Mouse (Mus musculus): ENCODE measurements at regions not wholly inside any gene's neighbourhood (a gene's known extent, or its start where the extent isn't known, plus 50 kb on each side); places are given as distances from the start of the nearest gene placed in this dataset.

GRCm38 (mm10) chr16:50095858-50096551 lies 295.7 kb downstream of the Cd47 start:
- DNase-seq (ENCODE audit: low read depth): no peak

GRCm38 (mm10) chr16:50096563-50096962 lies 296.2 kb downstream of the Cd47 start:
- DNase-seq (ENCODE audit: low read depth): no peak

DNA sequence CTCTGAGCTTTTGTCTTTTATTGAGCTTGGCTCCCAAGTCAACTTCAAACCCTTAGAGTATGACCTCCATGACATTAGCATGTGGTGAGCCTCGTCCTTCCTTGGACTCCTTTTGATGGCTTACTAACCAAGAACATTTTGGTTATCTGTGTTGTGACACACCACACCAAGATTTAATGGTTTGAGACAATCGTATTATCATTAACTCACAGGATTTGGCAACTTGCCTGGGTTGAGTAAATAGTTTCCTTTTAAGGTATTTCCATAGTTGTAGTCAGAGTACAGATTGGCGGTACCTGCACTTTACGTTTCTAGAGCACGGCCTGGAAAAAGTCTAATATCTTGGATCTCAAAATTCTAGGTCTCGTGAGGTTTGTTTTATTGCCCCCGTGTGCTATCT lies 303.0 kb downstream of the Cd47 start:
- no peak for DNase-seq (ENCODE audit: low read depth)

- peak; percentile 42 for DNase-seq (ENCODE audit: low read depth)
These were observed 314.0 kb downstream of the Bbx start for GRCm38 (mm10) chr16:50118150-50118549.

DNA sequence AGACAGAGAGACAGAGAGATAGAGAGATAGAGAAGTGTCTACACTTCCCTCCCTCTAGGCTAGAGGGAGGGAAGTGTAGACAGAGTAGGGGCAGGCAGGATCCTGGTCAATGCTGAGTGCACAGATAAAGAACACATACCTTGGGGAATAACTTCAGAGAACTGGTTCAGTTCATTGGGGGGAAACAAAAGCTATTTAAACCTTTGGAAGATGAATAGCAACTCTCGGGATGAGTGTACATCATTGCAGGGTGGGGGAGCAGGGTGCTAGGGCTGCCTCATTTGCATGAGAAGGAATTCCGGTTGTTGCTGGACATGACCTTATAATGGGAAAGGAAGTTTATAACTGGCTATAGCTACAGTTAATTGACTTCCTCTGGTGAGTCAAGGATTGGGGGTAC lies 309.7 kb downstream of the Bbx start:
- DNase-seq (ENCODE audit: low read depth): no peak

DNA sequence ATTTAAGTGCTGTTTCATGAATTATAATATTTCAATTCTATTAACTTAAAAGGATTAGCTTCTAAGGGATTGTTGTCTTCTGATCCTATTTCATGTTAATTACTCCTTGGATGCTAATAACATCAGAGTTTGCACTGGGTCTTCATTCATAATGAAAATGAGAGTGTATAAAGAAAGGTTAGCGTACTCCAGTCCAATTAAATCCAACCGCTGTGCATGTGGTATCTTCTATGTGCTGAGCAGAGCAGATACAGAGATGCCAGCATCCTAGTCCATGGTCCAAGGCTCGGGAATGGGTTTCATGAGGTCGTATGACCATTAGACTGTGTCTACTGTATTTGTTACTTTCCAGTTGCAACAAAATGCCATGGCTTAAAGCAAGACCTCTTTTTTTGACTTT lies 307.5 kb downstream of the Bbx start:
- DNase-seq (ENCODE audit: low read depth): no peak

GRCm38 (mm10) chr16:50125564-50125963 lies 306.6 kb downstream of the Bbx start:
- no peak for DNase-seq (ENCODE audit: low read depth)

GRCm38 (mm10) chr16:50131406-50131805 lies 300.8 kb downstream of the Bbx start:
- DNase-seq (ENCODE audit: low read depth): no peak
